Mouse (Mus musculus) neural tube, postnatal 0 days (tissue): ENCODE data around the gene Fbf1. TPM values are rescaled to one million over a fixed set of nuclear protein-coding genes. Genes with fewer than 3 reads are reported as not detected.

Experiments
- polyA plus RNA-seq: library from polyadenylated mRNA; unstranded; fragments of >200 nt; fragmentation: Nextera tagmentation; extraction: Ambion mirVana; gene quantifications from 2 replicates; pipeline ENCODE4 v1.2.1, GENCODE M21; 2015

Fbf1 gene
- polyA plus RNA-seq = 25.2 and 31.7 TPM in 2 replicates

DNA sequence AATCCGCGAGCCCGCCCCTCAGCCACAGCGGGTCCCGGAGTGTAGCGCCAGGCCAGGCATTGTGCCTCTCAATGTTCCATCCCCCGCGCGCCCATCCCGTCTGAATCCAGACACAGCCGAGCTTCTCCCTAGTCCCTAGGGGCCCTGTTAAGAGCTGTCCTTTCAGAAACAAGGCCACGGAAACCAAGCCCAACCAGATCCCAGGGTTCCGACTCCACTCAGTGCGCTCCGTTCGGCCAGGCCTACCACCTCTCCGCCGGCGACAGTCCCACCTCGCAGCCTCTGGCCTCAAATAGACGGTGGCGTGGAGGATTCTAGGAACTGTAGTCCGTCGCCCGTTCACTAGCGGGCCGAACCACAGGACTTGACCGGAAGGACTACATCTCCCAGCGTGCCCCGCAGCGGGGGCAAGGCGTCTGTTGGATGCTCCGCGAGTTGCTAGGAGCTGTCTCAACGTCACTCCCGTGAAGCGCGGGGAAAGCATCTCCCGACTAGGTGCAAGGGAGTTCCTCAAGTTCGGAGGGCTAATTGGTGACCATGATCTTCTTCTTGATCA lies at the start of gene Fbf1:
TSS of gene Fbf1 (minus strand) at position 283 of the 556 bp plus-strand sequence.

DNA sequence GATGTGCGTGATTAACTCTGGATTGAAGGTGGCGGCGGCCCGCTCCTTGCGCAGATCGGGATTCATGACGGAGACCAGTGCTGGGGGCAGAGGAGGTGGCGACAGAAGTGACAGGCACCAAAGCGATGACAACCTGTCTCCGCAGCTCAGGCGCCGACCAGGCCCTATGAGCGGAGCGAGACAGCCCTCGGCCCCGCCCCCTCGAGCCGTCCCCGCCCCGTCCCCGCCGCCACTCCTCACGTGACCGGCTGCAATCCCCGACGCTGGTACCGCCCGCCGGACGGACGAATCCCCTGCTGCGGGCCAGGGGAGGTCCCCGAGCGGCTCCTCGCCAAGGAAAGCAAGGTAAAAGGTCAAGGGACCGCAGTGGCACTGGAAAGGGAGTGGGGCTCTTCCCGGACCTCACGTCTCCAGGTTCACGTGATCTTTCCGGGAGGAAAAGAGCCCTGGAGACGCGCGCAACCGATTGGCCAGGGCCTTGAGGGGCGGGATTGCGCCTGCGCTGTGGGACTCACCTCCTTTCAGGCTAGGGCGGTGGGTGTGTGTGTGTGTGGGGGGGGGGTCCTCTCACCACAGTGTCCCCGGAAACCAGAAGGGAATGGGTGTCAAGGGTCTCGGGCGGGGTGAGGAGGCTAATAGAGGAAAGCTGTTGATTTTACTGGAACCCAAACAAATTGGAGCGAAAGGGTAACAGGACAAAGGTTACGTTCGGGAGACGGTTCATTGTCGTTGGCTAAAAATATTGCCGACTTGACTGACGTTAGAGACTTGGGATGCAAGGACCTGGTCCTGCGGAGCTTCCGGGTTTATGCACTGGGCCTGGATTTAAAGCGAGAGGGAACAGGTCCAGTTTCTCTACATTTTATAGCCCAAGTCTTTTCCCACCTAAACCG lies 30.9 kb upstream of the Fbf1 start, which contains the start of the genes Ten1 and Acox1:
TSS of gene Ten1 (plus strand) at position 217 of the 893 bp plus-strand sequence.
TSS of gene Acox1 (minus strand) at position 407 of the 893 bp plus-strand sequence.

DNA sequence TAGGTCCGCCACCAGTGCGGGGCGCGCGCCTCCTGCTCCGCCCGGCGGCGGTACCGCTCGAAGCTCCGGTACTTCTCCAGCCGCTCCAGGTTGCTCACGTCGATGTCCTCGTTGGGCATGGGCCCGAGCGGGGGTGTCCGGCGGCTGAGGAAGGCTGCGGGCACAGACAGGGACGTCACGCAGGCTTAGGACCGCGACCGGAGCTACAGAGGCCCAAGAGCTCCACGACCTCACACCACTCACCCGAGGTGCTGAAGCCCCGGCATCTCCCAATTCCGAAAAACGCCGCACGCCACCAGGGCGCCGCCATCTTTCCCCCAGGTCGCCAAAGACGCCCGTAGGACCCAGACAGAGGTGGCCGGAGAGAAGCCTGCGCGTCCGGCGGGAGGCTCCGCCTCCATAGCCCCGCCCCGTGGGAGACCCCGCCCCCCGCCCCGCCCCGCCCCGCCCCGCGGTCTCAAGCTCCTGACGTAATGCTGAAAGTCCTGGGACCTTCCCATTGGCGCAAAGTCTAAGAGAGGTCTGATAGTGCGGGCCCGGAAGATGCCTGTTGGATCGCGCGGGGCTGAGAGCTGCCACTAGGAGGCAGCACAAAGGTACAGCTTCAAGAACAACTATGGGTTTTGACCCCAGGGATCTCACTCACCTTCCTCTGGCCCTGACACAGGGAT lies 29.4 kb downstream of the Fbf1 start, which contains the start of gene Mrpl38:
TSS of gene Mrpl38 (minus strand) at position 401 of the 671 bp plus-strand sequence.

DNA sequence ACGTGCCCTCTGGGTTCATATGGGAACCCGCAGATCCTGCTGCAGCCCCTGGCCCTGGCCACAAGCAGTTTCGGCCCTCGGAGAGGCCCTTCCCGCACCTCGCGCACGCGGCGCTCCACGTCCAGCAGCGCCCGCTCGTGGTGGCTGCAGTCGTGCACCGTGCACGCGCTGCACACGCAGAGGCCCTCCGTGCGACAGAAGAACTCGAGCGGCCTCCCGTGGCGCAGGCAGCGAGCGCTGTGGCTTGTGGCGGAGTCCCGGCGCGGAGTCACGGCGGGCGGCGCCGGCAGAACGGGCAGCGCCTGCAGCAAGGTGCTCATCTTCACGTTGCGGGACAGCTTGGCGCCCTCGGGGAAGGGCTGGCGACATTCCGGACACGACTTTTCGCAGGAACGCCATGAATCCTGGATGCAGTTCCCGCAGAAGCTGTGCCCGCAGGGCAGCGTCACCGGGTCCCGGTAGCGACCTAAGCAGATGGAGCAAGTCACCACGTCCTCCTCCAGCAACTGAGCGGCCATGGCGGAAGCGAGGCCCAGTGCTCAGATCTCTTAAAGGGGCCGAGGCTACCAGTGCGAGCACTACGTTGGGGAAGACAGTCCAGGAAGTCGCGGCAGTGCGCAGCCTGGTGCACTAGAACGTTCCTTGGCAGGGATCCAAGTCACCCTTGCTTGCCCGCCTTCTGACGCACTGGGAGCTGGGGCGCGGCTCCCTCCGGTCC lies 37.3 kb downstream of the Fbf1 start, which contains the start of gene Trim65:
TSS of gene Trim65 (minus strand) at position 641 of the 718 bp plus-strand sequence.

DNA sequence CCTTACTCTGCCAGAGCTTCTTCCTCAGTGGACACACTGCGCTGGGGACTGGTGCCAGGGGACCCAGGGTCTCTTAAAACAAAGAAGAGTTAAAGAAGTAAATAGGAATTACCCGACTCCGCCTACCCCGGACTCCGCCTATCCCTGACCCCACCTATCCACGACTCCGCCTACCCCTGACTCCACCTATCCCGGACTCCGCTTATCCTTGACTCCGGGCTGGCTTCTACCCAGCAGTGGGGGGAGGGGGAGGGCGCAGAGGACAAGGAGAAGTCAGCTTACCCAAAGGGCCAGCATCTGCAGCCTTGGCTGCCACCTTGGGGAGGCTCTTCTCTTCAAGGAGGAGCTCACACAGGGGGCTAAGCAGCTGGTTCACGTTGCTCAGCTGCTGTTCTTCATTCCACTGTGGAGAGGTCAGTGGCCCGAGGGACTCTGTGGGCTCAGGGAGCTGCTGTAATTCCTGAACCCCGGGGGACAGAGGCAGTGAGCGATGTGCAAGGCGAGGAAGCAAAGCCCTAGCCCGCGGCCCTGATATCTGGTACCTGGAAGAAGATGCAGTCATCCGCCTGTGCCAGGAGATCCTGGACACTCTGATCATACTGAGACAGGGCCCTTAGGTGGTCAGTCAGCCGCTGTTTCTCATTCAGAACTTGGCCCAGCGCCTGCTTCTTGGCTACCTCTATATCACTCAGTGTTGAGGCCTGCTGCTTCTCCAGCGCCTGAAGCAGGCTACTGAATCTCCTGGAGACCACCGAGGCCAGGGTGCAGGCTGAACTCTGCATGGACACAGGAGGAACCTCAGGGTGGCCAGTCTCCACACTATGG lies 40.6 kb downstream of the Fbf1 start, which contains the start of gene Trim47:
TSS of gene Trim47 (minus strand) at position 55 of the 825 bp plus-strand sequence.

Other genes with a start within 250 kb of the Fbf1 start
- gene Sap30bp, start 234.9 kb downstream of the Fbf1 start, polyA plus RNA-seq = 36.7 and 40.3 TPM in 2 replicates
- gene Recql5, start 234.7 kb downstream of the Fbf1 start, polyA plus RNA-seq = 10.4 and 12.7 TPM in 2 replicates
- gene Itgb4, start 193.5 kb downstream of the Fbf1 start, polyA plus RNA-seq = 3.0 and 3.2 TPM in 2 replicates
- gene Galk1, start 155.4 kb downstream of the Fbf1 start, polyA plus RNA-seq = 56.4 and 56.8 TPM in 2 replicates
- gene H3f3b, start 140.2 kb downstream of the Fbf1 start, polyA plus RNA-seq = 1,032 and 1,124 TPM in 2 replicates
- 22.2 and 24.0 TPM in 2 replicates for gene Unk, start 137.8 kb downstream of the Fbf1 start, polyA plus RNA-seq
- 1.1 and 1.3 TPM in 2 replicates for gene Unc13d, start 90.2 kb downstream of the Fbf1 start, polyA plus RNA-seq
- 202 and 232 TPM in 2 replicates for gene Wbp2, start 81.2 kb downstream of the Fbf1 start, polyA plus RNA-seq
- gene Trim47, start 41.0 kb downstream of the Fbf1 start, polyA plus RNA-seq = 13.7 and 14.9 TPM in 2 replicates
- gene Trim65, start 37.0 kb downstream of the Fbf1 start, polyA plus RNA-seq = 3.1 and 3.7 TPM in 2 replicates
- gene Mrpl38, start 29.3 kb downstream of the Fbf1 start, polyA plus RNA-seq = 79.1 and 86.5 TPM in 2 replicates
- gene Ten1, start 30.7 kb upstream of the Fbf1 start, polyA plus RNA-seq = 56.7 and 57.3 TPM in 2 replicates
- 63.3 and 67.6 TPM in 2 replicates for gene Acox1, start 30.9 kb upstream of the Fbf1 start, polyA plus RNA-seq
- gene Evpl, start 69.9 kb upstream of the Fbf1 start, polyA plus RNA-seq = 2.0 and 2.2 TPM in 2 replicates
- 51.9 and 55.5 TPM in 2 replicates for gene Srp68, start 106.1 kb upstream of the Fbf1 start, polyA plus RNA-seq
- gene Galr2, start 112.8 kb upstream of the Fbf1 start, polyA plus RNA-seq = 0.41 and 0.54 TPM in 2 replicates
- gene Exoc7, start 139.1 kb upstream of the Fbf1 start, polyA plus RNA-seq = 102 and 125 TPM in 2 replicates
- gene Foxj1, start 167.2 kb upstream of the Fbf1 start, polyA plus RNA-seq = 12.5 and 13.7 TPM in 2 replicates
- gene Rnf157, start 244.9 kb upstream of the Fbf1 start, polyA plus RNA-seq = 82.3 and 90.2 TPM in 2 replicates